Mouse (Mus musculus) left cerebral cortex, postnatal 25 days (tissue): ENCODE results near the gene Gm3127. TPM values are rescaled to one million over a fixed set of nuclear protein-coding genes. Genes with fewer than 3 reads are reported as not detected.
A peak's percentile ranks its signal among the peaks of the same experiment; 100 is the strongest.
"Not testable (repeated sequence)": the region's sequence is repeated elsewhere in the genome, so short reads cannot be mapped to it uniquely, and the experiment has no call there.

Source experiments
- DNase-seq, 2 experiments: peaks; one replicate each; pipeline ENCODE4 v3.0.0; 2022; ENCODE audit warnings: low spot score in 2 of 2, mixed read lengths in 1 of 2
- intact Hi-C: fragments of 180-260 bp; cut with DNase I; formaldehyde crosslinking; loops from one replicate; pipeline ENCODE4 v1.15.1; 2025
- total RNA-seq, 2 experiments: library from RNA; stranded (reverse); gene quantifications; 2 replicates each; pipeline ENCODE4 v1.2.3; 2021

Gm3127 gene
- not detected for total RNA-seq

DNA sequence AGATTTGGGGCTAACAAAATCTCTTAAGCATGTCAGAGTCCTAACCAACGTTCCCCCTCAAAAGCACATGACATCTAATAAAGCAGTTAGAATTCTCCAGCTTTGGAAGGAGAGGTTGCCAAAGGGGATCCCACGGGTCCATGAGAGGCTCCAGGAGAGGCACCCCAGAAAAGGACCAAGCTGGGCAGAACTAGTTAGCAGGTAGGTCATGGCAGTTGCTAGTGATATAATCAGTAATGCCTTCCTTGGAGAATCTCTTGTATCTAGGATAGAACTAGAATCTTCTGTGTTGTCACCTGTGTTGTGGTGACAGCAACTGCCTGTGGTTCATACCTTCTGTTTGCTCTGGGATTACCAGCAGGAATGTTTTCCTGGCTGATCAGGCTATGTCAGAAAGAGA, at the start of gene Gm3127:
Gene Gm3127, plus strand, starts transcription at position 301 of the 400 bp plus-strand sequence.
- intact Hi-C loops, DNase-seq: not testable (repeated sequence)

DNA sequence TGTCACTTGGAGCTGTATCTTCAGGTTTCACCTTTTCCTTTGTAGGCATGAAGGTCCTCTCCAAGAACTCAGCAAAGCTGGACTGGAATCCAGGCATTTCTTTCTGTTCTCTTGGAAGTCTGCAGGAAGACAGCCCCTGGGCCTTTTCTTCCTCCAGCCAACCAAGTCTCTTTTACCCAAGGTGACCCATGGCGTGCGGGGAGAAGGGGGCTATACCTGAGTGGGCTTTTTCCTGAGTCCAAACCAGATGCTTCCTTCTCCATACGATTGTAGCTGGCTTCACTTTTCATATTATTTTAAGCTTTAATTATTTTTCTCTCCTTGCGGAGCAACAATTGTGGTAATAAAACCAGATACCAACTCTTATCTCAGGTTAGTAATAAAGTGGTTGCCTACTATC, 23.2 kb upstream of the Gm3127 start:
- DNase-seq, intact Hi-C loops: not testable (repeated sequence)

DNA sequence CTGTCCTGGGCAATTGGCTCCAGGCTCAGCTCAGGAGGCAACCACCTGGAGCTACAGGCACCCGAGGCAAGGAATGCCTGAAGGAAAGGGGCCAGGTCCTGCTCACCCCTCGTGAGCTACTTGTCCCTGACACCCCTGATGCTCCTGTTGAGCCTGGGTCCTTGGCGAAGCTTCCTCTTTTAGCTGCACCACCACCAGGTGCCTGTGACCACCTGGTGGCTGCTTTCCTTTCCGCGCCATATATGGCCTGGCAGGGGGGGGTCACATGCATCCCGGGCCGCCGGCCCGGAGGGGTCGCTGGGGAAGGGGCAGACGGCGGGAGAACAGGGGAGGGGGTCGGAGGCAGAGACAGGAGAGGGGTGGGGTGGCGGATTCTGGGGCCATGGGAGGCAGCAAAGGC, 17.2 kb downstream of the Gm3127 start:
- intact Hi-C loops, result not testable (repeated sequence)
- DNase-seq, result peak in 1 of 2 experiments; percentile 2

DNA sequence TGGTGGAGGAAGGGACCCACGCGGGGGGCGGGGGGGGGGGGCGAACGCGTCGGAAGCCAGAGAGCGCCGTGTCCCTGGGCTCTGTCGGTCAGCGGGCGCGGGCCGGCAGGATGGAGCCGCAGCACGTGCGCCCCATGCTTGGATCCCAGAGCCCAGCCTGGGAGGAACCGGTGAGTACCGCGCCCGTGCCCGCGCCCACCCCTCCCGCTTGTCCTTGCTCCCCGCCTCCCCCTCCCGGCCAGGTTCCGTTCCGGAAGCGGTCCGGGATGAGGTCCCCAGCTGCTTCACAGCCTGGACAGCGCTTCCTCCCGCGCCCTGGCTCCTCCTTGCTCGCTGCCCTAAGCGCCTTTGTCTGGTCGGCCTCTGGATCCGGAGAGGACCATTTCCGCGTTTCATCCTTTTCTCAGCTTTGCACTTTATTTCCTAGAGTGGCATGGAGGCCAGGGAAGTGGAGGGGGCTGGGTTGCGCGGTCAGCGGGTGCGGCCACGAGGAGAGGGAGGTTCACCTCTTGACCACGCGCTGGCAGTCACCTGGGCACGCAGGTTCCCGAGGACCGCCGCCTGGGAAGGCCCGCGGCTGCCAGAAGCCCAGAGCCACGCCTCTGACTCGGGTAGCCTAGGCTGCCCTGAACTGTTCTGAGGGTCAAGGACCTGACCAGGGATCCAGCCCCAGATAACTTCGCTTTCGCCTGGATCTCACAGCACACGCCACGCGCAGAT, 17.8 kb downstream of the Gm3127 start, which contains the start of gene Gm2974:
Gene Gm2974, plus strand, starts transcription at position 86 of the 720 bp plus-strand sequence.
- DNase-seq, result peak in 1 of 2 experiments; percentile 1
- intact Hi-C loops, result not testable (repeated sequence)

DNA sequence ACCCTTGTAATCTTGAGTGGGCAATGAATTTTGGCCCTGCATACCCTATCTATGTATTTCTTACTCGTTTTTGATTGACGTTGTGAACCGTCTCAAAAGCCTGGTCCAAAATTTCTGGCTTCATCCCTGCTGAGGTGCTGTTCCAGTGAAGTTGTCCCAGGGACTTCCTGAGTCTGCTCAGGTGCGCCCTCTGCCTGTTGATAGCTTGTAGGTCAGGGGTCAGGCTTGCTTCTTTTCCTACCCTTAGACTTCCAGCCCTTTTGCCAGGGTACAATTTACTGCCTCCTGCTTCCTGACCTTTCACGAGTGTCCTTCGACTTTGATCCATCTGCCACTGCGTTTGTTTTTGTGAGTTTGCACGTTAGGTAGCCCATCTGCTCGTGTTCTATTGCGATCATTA, 18.5 kb downstream of the Gm3127 start:
- intact Hi-C loops, DNase-seq: not testable (repeated sequence)

Other genes with a start within 250 kb of the Gm3127 start
- not detected for gene Gm3029, start 233.3 kb upstream of the Gm3127 start, total RNA-seq
- gene Gm3095, start 201.5 kb upstream of the Gm3127 start, total RNA-seq, result under 1 TPM in 1 of 2 experiments, not detected in 1; 0.25 TPM
- not detected for gene Gm3099, start 166.6 kb upstream of the Gm3127 start, total RNA-seq
- gene Gm5796, start 141.1 kb upstream of the Gm3127 start, total RNA-seq, result 1 to 10 TPM; 1.4 to 1.5 TPM
- under 1 TPM in 1 of 2 experiments, not detected in 1; 0.46 TPM for gene Gm3115, start 80.9 kb upstream of the Gm3127 start, total RNA-seq
- gene Gm8108, start 54.5 kb upstream of the Gm3127 start, total RNA-seq, result 1 to 10 TPM; 2.1 to 3.3 TPM
- under 1 TPM; 0.34 to 0.46 TPM for gene Gm2974, start 17.5 kb downstream of the Gm3127 start, total RNA-seq
- gene Gm3138, start 84.6 kb downstream of the Gm3127 start, total RNA-seq, result not detected
- not detected for gene Gm3149, start 152.3 kb downstream of the Gm3127 start, total RNA-seq
- gene 2610042L04Rik, start 169.7 kb downstream of the Gm3127 start, total RNA-seq, result under 1 TPM; 0.87 to 0.96 TPM
- gene Gm3159, start 232.5 kb downstream of the Gm3127 start, total RNA-seq, result not detected